Mouse (Mus musculus): ENCODE results near the gene Arhgap20.

DNA sequence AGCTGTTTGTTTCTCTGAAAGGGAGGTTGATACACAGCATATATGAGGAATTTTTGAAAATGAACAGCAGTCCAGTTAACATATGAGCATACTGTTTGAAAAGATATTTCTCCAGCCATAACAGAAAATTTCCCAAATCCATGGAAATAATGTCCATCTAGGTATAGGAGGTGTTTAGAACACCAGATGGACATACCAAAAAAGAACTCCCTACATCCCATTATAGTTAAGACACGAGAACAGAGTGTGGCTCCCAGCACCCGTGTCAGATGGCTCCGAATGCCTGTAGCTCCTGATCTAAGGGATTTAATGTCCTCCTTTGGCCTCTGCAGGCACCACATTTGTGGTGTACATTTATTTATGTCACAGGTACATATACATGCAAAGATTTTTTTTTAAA lies 99.1 kb downstream of the Arhgap20 start:
- TF ChIP-seq CTCF (IDR thresholded peaks at IDR 0.05; ENCODE audit: low read depth, low read length) (no peak), POLR2A (IDR thresholded peaks at IDR 0.05; ENCODE audit: extremely low read depth, insufficient read depth, low read length) (no peak)

All from liver, adult 2 months (tissue).